Mouse (Mus musculus) forebrain, postnatal 0 days (tissue): Measurements from ENCODE around the gene Enox1. TPM values are rescaled to one million over a fixed set of nuclear protein-coding genes. Genes with fewer than 3 reads are reported as not detected.

Source experiments
- ATAC-seq: fragments of 200-750 bp; cut with Nextera tagmentation; 2 replicates; pipeline ENCODE4 v1.8.0; 2017; ENCODE audit warnings: mild to moderate bottlenecking, moderate library complexity
- DNase-seq: peaks from one replicate; pipeline ENCODE4 v3.0.0-alpha.2; 2015
- H3K27ac ChIP-seq: fragments of 300-500 bp; sonication (generic); 2 replicates; pipeline ENCODE4 v1.5.1; 2014; ENCODE audit warnings: low read depth, mild to moderate bottlenecking, antibody characterized with exemption, low read length, moderate library complexity, mixed read lengths
- H3K27me3 ChIP-seq: fragments of 300-500 bp; sonication (generic); 2 replicates; pipeline ENCODE4 v1.6.1; 2014; ENCODE audit warnings: mild to moderate bottlenecking, low read length, mixed read lengths; ENCODE audit not compliant: insufficient read depth
- H3K36me3 ChIP-seq: fragments of 300-500 bp; sonication (generic); 2 replicates; pipeline ENCODE4 v1.6.1; 2014; ENCODE audit warnings: mild to moderate bottlenecking, moderate library complexity; ENCODE audit not compliant: insufficient read depth
- H3K4me1 ChIP-seq: fragments of 300-500 bp; sonication (generic); 2 replicates; pipeline ENCODE4 v1.6.1; 2014; ENCODE audit warnings: antibody characterized with exemption; ENCODE audit not compliant: insufficient read depth
- H3K4me2 ChIP-seq: fragments of 300-500 bp; sonication (generic); 2 replicates; pipeline ENCODE4 v1.6.1; 2014; ENCODE audit warnings: low read depth, mild to moderate bottlenecking, moderate library complexity
- H3K4me3 ChIP-seq: fragments of 300-500 bp; sonication (generic); 2 replicates; pipeline ENCODE4 v1.5.1; 2014; ENCODE audit warnings: low read depth, low read length, mixed read lengths
- H3K9ac ChIP-seq: fragments of 300-500 bp; sonication (generic); 2 replicates; pipeline ENCODE4 v1.6.1; 2014; ENCODE audit warnings: mild to moderate bottlenecking
- H3K9me3 ChIP-seq: fragments of 300-500 bp; sonication (generic); 2 replicates; pipeline ENCODE4 v1.6.1; 2016; ENCODE audit warnings: low read length
- CTCF ChIP-seq: sonication (generic); IDR thresholded peaks from 2 replicates; pipeline ENCODE4 v1.5.1; 2016; ENCODE audit warnings: antibody characterized with exemption, control low read depth, low read depth
- WGBS: fragments of 180-500 bp; shearing (Covaris S2); extraction: QIAGEN DNeasy Blood & Tissue Kit; methylation state at CpG from one replicate; pipeline ENCODE4 v1.1.7; 2014; 5-methylcytosine and 5-hydroxymethylcytosine counted together
- polyA plus RNA-seq: library from polyadenylated mRNA; unstranded; fragments of >200 nt; fragmentation: Nextera tagmentation; extraction: Ambion mirVana; gene quantifications from 2 replicates; pipeline ENCODE4 v1.2.1, GENCODE M21; 2015
- total RNA-seq: library from RNA; depleted of rRNA; stranded (reverse); fragments of >200 nt; gene quantifications from 2 replicates; pipeline ENCODE4 v1.2.3, GENCODE M21; 2014

Enox1 gene
- total and polyA plus RNA-seq, 2 experiments from 2014 or later = 39.9 to 61.8 TPM

- WGBS = 43% methylated on average over 18 of the region's 18 CpGs
- ATAC-seq = 0 out of 2 replicates have a peak, but pooled peaks have one; percentile 12
- DNase-seq = no peak
- TF ChIP-seq CTCF = no peak
- no peaks in the 10 kb centered on the region for H3K27me3 ChIP-seq
- H3K9ac ChIP-seq = no peak overlapping the region
- no peak overlapping the region for H3K4me2 ChIP-seq
- H3K27ac ChIP-seq = no peak overlapping the region
- no peaks in the 10 kb centered on the region for H3K9me3 ChIP-seq
- no peaks in the 10 kb centered on the region for H3K36me3 ChIP-seq
- 0 out of 2 replicates have a peak, but pooled peaks cover 3% of the 10 kb centered on the region for H3K4me1 ChIP-seq
- H3K4me3 ChIP-seq = no peak overlapping the region
Measured at GRCm38 (mm10) chr14:77195314-77196020, 38.9 kb downstream of the Enox1 start.

GRCm38 (mm10) chr14:77196246-77196645, 39.7 kb downstream of the Enox1 start:
- no peaks in the 10 kb centered on the region for H3K36me3 ChIP-seq
- no peak overlapping the region for H3K4me2 ChIP-seq
- ATAC-seq (no peak), DNase-seq (no peak)
- no peak overlapping the region for H3K4me3 ChIP-seq
- WGBS = 66% methylated on average over 3 of the region's 3 CpGs
- H3K4me1 ChIP-seq = 0 out of 2 replicates have a peak, but pooled peaks cover 3% of the 10 kb centered on the region
- no peaks in the 10 kb centered on the region for H3K27me3 ChIP-seq
- no peak for TF ChIP-seq CTCF
- H3K27ac ChIP-seq = no peak overlapping the region
- no peaks in the 10 kb centered on the region for H3K9me3 ChIP-seq
- H3K9ac ChIP-seq = no peak overlapping the region

GRCm38 (mm10) chr14:77197414-77197915, 40.9 kb downstream of the Enox1 start:
- Histone ChIP-seq H3K4me2 (no peak overlapping the region), H3K27me3 (no peaks in the 10 kb centered on the region), H3K9me3 (no peaks in the 10 kb centered on the region), H3K4me1 (0 out of 2 replicates have a peak, but pooled peaks cover 3% of the 10 kb centered on the region), H3K9ac (no peak overlapping the region), H3K36me3 (no peaks in the 10 kb centered on the region), H3K4me3 (no peak overlapping the region), H3K27ac (no peak overlapping the region)
- DNase-seq (no peak), ATAC-seq (no peak)
- 69% methylated on average over 2 of the region's 2 CpGs for whole genome bisulfite sequencing
- TF ChIP-seq CTCF = no peak

GRCm38 (mm10) chr14:77210889-77211288, 54.3 kb downstream of the Enox1 start:
- no peak for ATAC-seq
- H3K27me3 ChIP-seq = no peaks in the 10 kb centered on the region
- TF ChIP-seq CTCF = no peak
- 93% methylated on average over 8 of the region's 8 CpGs for WGBS
- no peaks in the 10 kb centered on the region for H3K9me3 ChIP-seq
- H3K36me3 ChIP-seq = no peaks in the 10 kb centered on the region
- H3K27ac ChIP-seq = no peak overlapping the region
- no peak for DNase-seq
- no peak overlapping the region for H3K4me2 ChIP-seq
- H3K9ac ChIP-seq = no peak overlapping the region
- no peak overlapping the region for H3K4me3 ChIP-seq
- H3K4me1 ChIP-seq = no peaks in the 10 kb centered on the region

DNA sequence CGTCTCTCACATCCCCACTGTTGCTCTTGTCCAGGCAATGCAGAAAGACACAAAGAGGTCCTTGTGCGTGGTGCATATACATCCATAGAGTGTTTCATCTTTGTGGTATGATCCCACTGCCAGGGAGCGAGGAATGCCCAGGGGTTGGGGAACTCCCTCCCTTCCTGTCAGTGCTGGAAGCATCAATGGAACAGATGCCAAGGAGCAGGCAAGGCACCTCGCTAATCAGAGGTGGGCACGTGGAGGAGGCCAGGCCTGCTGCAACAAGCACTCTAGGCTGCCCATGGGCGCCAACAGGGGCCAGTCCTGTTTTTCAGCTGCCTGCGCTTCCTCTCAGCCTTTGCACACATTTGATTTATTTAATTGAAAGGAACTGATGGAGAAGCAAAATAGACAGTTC, 56.6 kb downstream of the Enox1 start:
- H3K9me3 ChIP-seq = no peaks in the 10 kb centered on the region
- H3K27ac ChIP-seq = 0 out of 2 replicates have a peak overlapping the region, but pooled peaks have one; percentile 15
- H3K4me2 ChIP-seq = no peak overlapping the region
- no peaks in the 10 kb centered on the region for H3K4me1 ChIP-seq
- WGBS = 50% methylated on average over 7 of the region's 7 CpGs
- no peaks in the 10 kb centered on the region for H3K27me3 ChIP-seq
- no peak overlapping the region for H3K4me3 ChIP-seq
- no peak for TF ChIP-seq CTCF
- no peak for ATAC-seq
- H3K36me3 ChIP-seq = no peaks in the 10 kb centered on the region
- DNase-seq = no peak
- no peak overlapping the region for H3K9ac ChIP-seq

DNA sequence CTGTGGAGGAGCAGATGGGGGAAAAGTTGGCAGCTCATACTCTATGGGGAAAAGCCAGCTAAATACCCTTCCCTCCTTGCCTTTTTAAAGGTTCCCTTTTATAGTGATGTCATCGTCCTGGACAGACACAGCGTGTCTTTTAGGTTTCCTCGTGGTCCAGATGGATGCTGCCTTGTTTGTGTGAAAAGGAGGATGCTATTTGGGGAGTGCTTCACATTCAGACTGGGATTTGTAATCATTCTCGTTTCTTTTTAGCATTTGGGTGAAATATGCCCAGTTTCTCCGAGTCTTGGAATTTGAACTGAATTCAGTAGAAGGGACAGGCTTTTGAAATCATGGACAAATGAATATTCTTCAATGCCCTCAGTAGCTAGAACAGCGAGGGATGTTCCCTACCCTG, 58.3 kb downstream of the Enox1 start:
- no peak for TF ChIP-seq CTCF
- DNase-seq = peak; percentile 54
- no peak overlapping the region for H3K4me3 ChIP-seq
- no peaks in the 10 kb centered on the region for H3K27me3 ChIP-seq
- no peak overlapping the region for H3K4me2 ChIP-seq
- no peak overlapping the region for H3K9ac ChIP-seq
- 61% methylated on average over 6 of the region's 6 CpGs for WGBS
- H3K9me3 ChIP-seq = no peaks in the 10 kb centered on the region
- no peaks in the 10 kb centered on the region for H3K36me3 ChIP-seq
- H3K27ac ChIP-seq = peak overlapping the region; percentile 29; the same call in 1 of the 2 replicates
- peak; percentile 86 for ATAC-seq
- no peaks in the 10 kb centered on the region for H3K4me1 ChIP-seq

GRCm38 (mm10) chr14:77225346-77225745, 68.8 kb downstream of the Enox1 start:
- Histone ChIP-seq H3K27ac (no peak overlapping the region), H3K4me3 (no peak overlapping the region), H3K4me2 (no peak overlapping the region), H3K36me3 (no peaks in the 10 kb centered on the region), H3K27me3 (no peaks in the 10 kb centered on the region), H3K4me1 (no peaks in the 10 kb centered on the region), H3K9me3 (no peaks in the 10 kb centered on the region), H3K9ac (no peak overlapping the region)
- ATAC-seq (peak; percentile 83), DNase-seq (peak; percentile 37)
- 74% methylated on average over 10 of the region's 10 CpGs for WGBS
- TF ChIP-seq CTCF = no peak
